Mouse (Mus musculus) hindbrain, embryonic 14.5 days (tissue): ENCODE measurements at regions not wholly inside any gene's neighbourhood (a gene's known extent, or its start where the extent isn't known, plus 50 kb on each side); places are given as distances from the start of the nearest gene placed in this dataset.

Experiments used
- ATAC-seq: fragments of 200-750 bp; cut with Nextera tagmentation; 2 replicates; pipeline ENCODE4 v1.8.0; 2017; ENCODE audit warnings: moderate number of reproducible peaks, mild to moderate bottlenecking, moderate TSS enrichment, moderate library complexity; ENCODE audit not compliant: low FRiP score
- DNase-seq: peaks from one replicate; pipeline ENCODE4 v3.0.0-alpha.2; 2015; ENCODE audit warnings: low spot score
- H3K27ac ChIP-seq: fragments of 300-500 bp; sonication (generic); 2 replicates; pipeline ENCODE4 v1.5.1; 2014; ENCODE audit warnings: mild to moderate bottlenecking, moderate library complexity
- H3K27me3 ChIP-seq: fragments of 300-500 bp; sonication (generic); 2 replicates; pipeline ENCODE4 v1.6.1; 2014; ENCODE audit warnings: mild to moderate bottlenecking, low read length, mixed read lengths; ENCODE audit not compliant: control insufficient read depth, insufficient read depth
- H3K36me3 ChIP-seq: fragments of 300-500 bp; sonication (generic); replicated peaks from 2 replicates; pipeline ENCODE4 v1.6.1; 2014; ENCODE audit not compliant: control insufficient read depth, insufficient read depth
- H3K4me1 ChIP-seq: fragments of 300-500 bp; sonication (generic); replicated peaks from 2 replicates; pipeline ENCODE4 v1.6.1; 2014; ENCODE audit warnings: antibody characterized with exemption, low read length, mixed read lengths; ENCODE audit not compliant: control insufficient read depth, insufficient read depth
- H3K4me2 ChIP-seq: fragments of 300-500 bp; sonication (generic); replicated peaks from 2 replicates; pipeline ENCODE4 v1.6.1; 2014; ENCODE audit warnings: mild to moderate bottlenecking, moderate library complexity
- H3K4me3 ChIP-seq: fragments of 300-500 bp; sonication (generic); replicated peaks from 2 replicates; pipeline ENCODE4 v1.5.1; 2014; ENCODE audit warnings: mild to moderate bottlenecking, low read length
- H3K9ac ChIP-seq: fragments of 300-500 bp; sonication (generic); 2 replicates; pipeline ENCODE4 v1.6.1; 2014
- H3K9me3 ChIP-seq: fragments of 300-500 bp; sonication (generic); 2 replicates; pipeline ENCODE4 v1.6.1; 2016; ENCODE audit warnings: low read length; ENCODE audit not compliant: control insufficient read depth
- WGBS: fragments of 180-500 bp; shearing (Covaris S2); extraction: QIAGEN DNeasy Blood & Tissue Kit; methylation state at CpG from one replicate; pipeline ENCODE4 v1.1.7; 2014; 5-methylcytosine and 5-hydroxymethylcytosine counted together

- no peak overlapping the region for H3K4me2 ChIP-seq
- no peak overlapping the region for H3K4me3 ChIP-seq
- no peaks in the 10 kb centered on the region for H3K4me1 ChIP-seq
- H3K27me3 ChIP-seq: no peaks in the 10 kb centered on the region
- no peaks in the 10 kb centered on the region for H3K36me3 ChIP-seq
- H3K9ac ChIP-seq: no peak overlapping the region
- WGBS: 74% methylated on average over 4 of the region's 4 CpGs
- no peaks in the 10 kb centered on the region for H3K9me3 ChIP-seq
- H3K27ac ChIP-seq: no peak overlapping the region
- ATAC-seq (no peak), DNase-seq (no peak)
Measured at GRCm38 (mm10) chr5:16424745-16425144, 128.6 kb upstream of the Hgf start.

GRCm38 (mm10) chr5:16425302-16425701 lies 128.0 kb upstream of the Hgf start:
- no peaks in the 10 kb centered on the region for H3K36me3 ChIP-seq
- ATAC-seq (no peak), DNase-seq (no peak)
- H3K9ac ChIP-seq: no peak overlapping the region
- no peak overlapping the region for H3K4me2 ChIP-seq
- no peaks in the 10 kb centered on the region for H3K9me3 ChIP-seq
- H3K27ac ChIP-seq: no peak overlapping the region
- H3K27me3 ChIP-seq: no peaks in the 10 kb centered on the region
- no peak overlapping the region for H3K4me3 ChIP-seq
- 44% methylated on average over 8 of the region's 8 CpGs for WGBS
- no peaks in the 10 kb centered on the region for H3K4me1 ChIP-seq

GRCm38 (mm10) chr5:16426306-16426705 lies 127.0 kb upstream of the Hgf start:
- Histone ChIP-seq H3K9ac (no peak overlapping the region), H3K4me3 (no peak overlapping the region), H3K4me2 (no peak overlapping the region), H3K4me1 (no peaks in the 10 kb centered on the region), H3K36me3 (no peaks in the 10 kb centered on the region), H3K27ac (no peak overlapping the region), H3K9me3 (no peaks in the 10 kb centered on the region), H3K27me3 (no peaks in the 10 kb centered on the region)
- 46% methylated on average over 2 of the region's 2 CpGs for WGBS
- DNase-seq (no peak), ATAC-seq (no peak)

GRCm38 (mm10) chr5:16434586-16434985 lies 118.7 kb upstream of the Hgf start:
- 91% methylated on average over 3 of the region's 3 CpGs for WGBS
- Histone ChIP-seq H3K9me3 (no peaks in the 10 kb centered on the region), H3K4me1 (no peaks in the 10 kb centered on the region), H3K36me3 (no peaks in the 10 kb centered on the region), H3K9ac (no peak overlapping the region), H3K4me3 (no peak overlapping the region), H3K27me3 (no peaks in the 10 kb centered on the region), H3K4me2 (no peak overlapping the region), H3K27ac (no peak overlapping the region)
- ATAC-seq (no peak), DNase-seq (no peak)

GRCm38 (mm10) chr5:16445056-16445455 lies 108.2 kb upstream of the Hgf start:
- H3K9me3 ChIP-seq: no peaks in the 10 kb centered on the region
- no peak overlapping the region for H3K4me3 ChIP-seq
- H3K4me2 ChIP-seq: no peak overlapping the region
- DNase-seq (no peak), ATAC-seq (0 out of 2 replicates have a peak, but pooled peaks have one; percentile 34)
- H3K36me3 ChIP-seq: no peaks in the 10 kb centered on the region
- H3K9ac ChIP-seq: no peak overlapping the region
- no peaks in the 10 kb centered on the region for H3K4me1 ChIP-seq
- 53% methylated on average over 1 of the region's 1 CpGs for WGBS
- no peak overlapping the region for H3K27ac ChIP-seq
- H3K27me3 ChIP-seq: no peaks in the 10 kb centered on the region

GRCm38 (mm10) chr5:16446977-16447376 lies 106.3 kb upstream of the Hgf start:
- Histone ChIP-seq H3K9me3 (no peaks in the 10 kb centered on the region), H3K4me3 (no peak overlapping the region), H3K4me1 (no peaks in the 10 kb centered on the region), H3K4me2 (no peak overlapping the region), H3K9ac (no peak overlapping the region), H3K27me3 (no peaks in the 10 kb centered on the region), H3K36me3 (no peaks in the 10 kb centered on the region), H3K27ac (no peak overlapping the region)
- ATAC-seq: no peak
- 77% methylated on average over 1 of the region's 1 CpGs for WGBS
- DNase-seq: no peak

- WGBS: 84% methylated on average over 2 of the region's 2 CpGs
- Histone ChIP-seq H3K4me3 (no peak overlapping the region), H3K4me2 (no peak overlapping the region), H3K9ac (no peak overlapping the region), H3K4me1 (no peaks in the 10 kb centered on the region), H3K9me3 (no peaks in the 10 kb centered on the region), H3K36me3 (no peaks in the 10 kb centered on the region), H3K27ac (no peak overlapping the region), H3K27me3 (no peaks in the 10 kb centered on the region)
- DNase-seq (no peak), ATAC-seq (no peak)
Measured at GRCm38 (mm10) chr5:16461795-16462194, 91.5 kb upstream of the Hgf start.

- H3K4me2 ChIP-seq: no peak overlapping the region
- no peaks in the 10 kb centered on the region for H3K27me3 ChIP-seq
- 73% methylated on average over 5 of the region's 5 CpGs for WGBS
- no peak for ATAC-seq
- H3K9me3 ChIP-seq: no peaks in the 10 kb centered on the region
- H3K4me3 ChIP-seq: no peak overlapping the region
- no peak overlapping the region for H3K27ac ChIP-seq
- no peak overlapping the region for H3K9ac ChIP-seq
- DNase-seq: no peak
- H3K36me3 ChIP-seq: no peaks in the 10 kb centered on the region
- H3K4me1 ChIP-seq: peaks cover 5% of the 10 kb centered on the region; the same call in 1 of the 2 replicates
Measured at GRCm38 (mm10) chr5:16466266-16466665, 87.0 kb upstream of the Hgf start.

- no peaks in the 10 kb centered on the region for H3K36me3 ChIP-seq
- no peak for ATAC-seq
- DNase-seq: no peak
- 73% methylated on average over 2 of the region's 2 CpGs for WGBS
- H3K4me3 ChIP-seq: no peak overlapping the region
- peaks cover 5% of the 10 kb centered on the region; the same call in 1 of the 2 replicates for H3K4me1 ChIP-seq
- no peak overlapping the region for H3K9ac ChIP-seq
- no peaks in the 10 kb centered on the region for H3K9me3 ChIP-seq
- no peaks in the 10 kb centered on the region for H3K27me3 ChIP-seq
- H3K4me2 ChIP-seq: no peak overlapping the region
- H3K27ac ChIP-seq: no peak overlapping the region
Measured at GRCm38 (mm10) chr5:16468560-16468959, 84.7 kb upstream of the Hgf start.

GRCm38 (mm10) chr5:16469221-16469620 lies 84.1 kb upstream of the Hgf start:
- H3K4me1 ChIP-seq: peaks cover 5% of the 10 kb centered on the region; the same call in 1 of the 2 replicates
- 70% methylated on average over 2 of the region's 2 CpGs for WGBS
- no peak overlapping the region for H3K27ac ChIP-seq
- no peaks in the 10 kb centered on the region for H3K36me3 ChIP-seq
- DNase-seq (no peak), ATAC-seq (no peak)
- H3K9me3 ChIP-seq: no peaks in the 10 kb centered on the region
- H3K4me3 ChIP-seq: no peak overlapping the region
- H3K27me3 ChIP-seq: no peaks in the 10 kb centered on the region
- no peak overlapping the region for H3K4me2 ChIP-seq
- H3K9ac ChIP-seq: no peak overlapping the region
